Mouse (Mus musculus): Measurements from ENCODE around the gene Cebpb. TPM values are rescaled to one million over a fixed set of nuclear protein-coding genes. Genes with fewer than 3 reads are reported as not detected.

Gene Cebpb
- total RNA-seq, 4 experiments from 2014 or later = 75.3 to 167 (median 96.4) TPM

- DNase-seq (ENCODE audit: low spot score in 2 of 2) = no peak
These were observed 3.4 kb downstream of the Cebpb start for GRCm38 (mm10) chr2:167691871-167692661.

- no peak for DNase-seq (ENCODE audit: low spot score in 2 of 2)
These were observed 4.1 kb downstream of the Cebpb start for GRCm38 (mm10) chr2:167692831-167693230.

- no peak for DNase-seq (ENCODE audit: low spot score in 2 of 2)
These were observed 4.8 kb downstream of the Cebpb start for GRCm38 (mm10) chr2:167693540-167693939.

GRCm38 (mm10) chr2:167694244-167694643 lies 5.5 kb downstream of the Cebpb start:
- no peak for DNase-seq (ENCODE audit: low spot score in 2 of 2)

GRCm38 (mm10) chr2:167694963-167695362 lies 6.2 kb downstream of the Cebpb start:
- no peak for DNase-seq (ENCODE audit: low spot score in 2 of 2)

GRCm38 (mm10) chr2:167695491-167695890 lies 6.8 kb downstream of the Cebpb start:
- no peak for DNase-seq (ENCODE audit: low spot score in 2 of 2)

GRCm38 (mm10) chr2:167696143-167696542 lies 7.4 kb downstream of the Cebpb start:
- peak; percentile 78 to 90 for DNase-seq (ENCODE audit: low spot score in 2 of 2)

- DNase-seq (ENCODE audit: low spot score in 2 of 2) = peak; percentile 46
These were observed 9.2 kb downstream of the Cebpb start for GRCm38 (mm10) chr2:167697902-167698301.

GRCm38 (mm10) chr2:167700018-167700417 lies 11.3 kb downstream of the Cebpb start:
- DNase-seq (ENCODE audit: low spot score in 2 of 2) = no peak

GRCm38 (mm10) chr2:167701472-167701871 lies 12.8 kb downstream of the Cebpb start:
- no peak for DNase-seq (ENCODE audit: low spot score in 2 of 2)

GRCm38 (mm10) chr2:167702126-167702525 lies 13.4 kb downstream of the Cebpb start:
- DNase-seq (ENCODE audit: low spot score in 2 of 2) = no peak

GRCm38 (mm10) chr2:167704409-167704808 lies 15.7 kb downstream of the Cebpb start:
- no peak for DNase-seq (ENCODE audit: low spot score in 2 of 2)

- no peak for DNase-seq (ENCODE audit: low spot score in 2 of 2)
These were observed 17.6 kb downstream of the Cebpb start for GRCm38 (mm10) chr2:167706183-167706939.

- no peak for DNase-seq (ENCODE audit: low spot score in 2 of 2)
These were observed 19.7 kb downstream of the Cebpb start for GRCm38 (mm10) chr2:167708373-167708772.

GRCm38 (mm10) chr2:167709969-167710368 lies 21.3 kb downstream of the Cebpb start:
- DNase-seq (ENCODE audit: low spot score in 2 of 2) = no peak

GRCm38 (mm10) chr2:167710574-167710973 lies 21.9 kb downstream of the Cebpb start:
- DNase-seq (ENCODE audit: low spot score in 2 of 2) = no peak

- DNase-seq (ENCODE audit: low spot score in 2 of 2) = no peak
These were observed 24.4 kb downstream of the Cebpb start for GRCm38 (mm10) chr2:167712872-167713821.

- DNase-seq (ENCODE audit: low spot score in 2 of 2) = no peak
These were observed 25.6 kb downstream of the Cebpb start for GRCm38 (mm10) chr2:167714298-167714697.

GRCm38 (mm10) chr2:167715008-167715407 lies 26.3 kb downstream of the Cebpb start:
- no peak for DNase-seq (ENCODE audit: low spot score in 2 of 2)

GRCm38 (mm10) chr2:167717208-167717607 lies 28.5 kb downstream of the Cebpb start:
- no peak for DNase-seq (ENCODE audit: low spot score in 2 of 2)

- DNase-seq (ENCODE audit: low spot score in 2 of 2) = no peak
These were observed 30.8 kb downstream of the Cebpb start for GRCm38 (mm10) chr2:167719520-167719919.

All from gastrocnemius, adult 8-10 months (tissue).